Mouse (Mus musculus): ENCODE results near the gene Pnkp. TPM values are rescaled to one million over a fixed set of nuclear protein-coding genes. Genes with fewer than 3 reads are reported as not detected.
"Not testable (repeated sequence)": the region's sequence is repeated elsewhere in the genome, so short reads cannot be mapped to it uniquely, and the experiment has no call there.

Gene Pnkp
- polyA plus RNA-seq, 1 experiment = 48.7 TPM

- Histone ChIP-seq H3K27ac (ENCODE audit: insufficient read depth, low read depth, low read length) (peak overlapping the region; percentile 85; the same call in 1 of the 2 replicates), H3K4me3 (ENCODE audit: insufficient read depth, low read length) (no peak overlapping the region), H3K4me1 (ENCODE audit: control insufficient read depth, insufficient read depth, low read length) (peaks cover 32% of the 10 kb centered on the region)
- TF ChIP-seq POLR2A (IDR thresholded peaks at IDR 0.05; ENCODE audit: borderline replicate concordance, low read depth, low read length) = no peak
- no peak for TF ChIP-seq CTCF (IDR thresholded peaks at IDR 0.05; ENCODE audit: low read depth, low read length)
These were observed 10.2 kb downstream of the Pnkp start for GRCm38 (mm10) chr7:44867010-44867702.

GRCm38 (mm10) chr7:44867802-44868201 lies 10.9 kb downstream of the Pnkp start:
- peak overlapping the region; percentile 81 for H3K4me3 ChIP-seq (ENCODE audit: insufficient read depth, low read length)
- no peak overlapping the region for H3K27ac ChIP-seq (ENCODE audit: insufficient read depth, low read depth, low read length)
- peaks cover 32% of the 10 kb centered on the region for H3K4me1 ChIP-seq (ENCODE audit: control insufficient read depth, insufficient read depth, low read length)
- TF ChIP-seq POLR2A (IDR thresholded peaks at IDR 0.05; ENCODE audit: borderline replicate concordance, low read depth, low read length) = no peak
- TF ChIP-seq CTCF (IDR thresholded peaks at IDR 0.05; ENCODE audit: low read depth, low read length) = no peak

GRCm38 (mm10) chr7:44868465-44868864 lies 11.5 kb downstream of the Pnkp start:
- peak overlapping the region; percentile 81 for H3K4me3 ChIP-seq (ENCODE audit: insufficient read depth, low read length)
- no peak overlapping the region for H3K27ac ChIP-seq (ENCODE audit: insufficient read depth, low read depth, low read length)
- peaks cover 32% of the 10 kb centered on the region for H3K4me1 ChIP-seq (ENCODE audit: control insufficient read depth, insufficient read depth, low read length)
- TF ChIP-seq CTCF (IDR thresholded peaks at IDR 0.05; ENCODE audit: low read depth, low read length) = no peak
- TF ChIP-seq POLR2A (IDR thresholded peaks at IDR 0.05; ENCODE audit: borderline replicate concordance, low read depth, low read length) = no peak

GRCm38 (mm10) chr7:44868919-44869696 lies 12.2 kb downstream of the Pnkp start:
- peak overlapping the region; percentile 81 for H3K4me3 ChIP-seq (ENCODE audit: insufficient read depth, low read length)
- H3K4me1 ChIP-seq (ENCODE audit: control insufficient read depth, insufficient read depth, low read length) = peaks cover 32% of the 10 kb centered on the region
- TF ChIP-seq POLR2A (IDR thresholded peaks at IDR 0.05; ENCODE audit: borderline replicate concordance, low read depth, low read length) = no peak
- TF ChIP-seq CTCF (IDR thresholded peaks at IDR 0.05; ENCODE audit: low read depth, low read length) = no peak
- H3K27ac ChIP-seq (ENCODE audit: insufficient read depth, low read depth, low read length) = peak overlapping the region; percentile 64

GRCm38 (mm10) chr7:44869697-44870528 lies 13.0 kb downstream of the Pnkp start, which contains the start of gene Ptov1:
TSS of gene Ptov1 (minus strand) at chr7:44869788.
- H3K4me1 ChIP-seq (ENCODE audit: control insufficient read depth, insufficient read depth, low read length) = peaks cover 30% of the 10 kb centered on the region
- TF ChIP-seq POLR2A (IDR thresholded peaks at IDR 0.05; ENCODE audit: borderline replicate concordance, low read depth, low read length) (no peak), CTCF (IDR thresholded peaks at IDR 0.05; ENCODE audit: low read depth, low read length) (no peak)
- peak within 1 kb of the TSS; percentile 64 for H3K27ac ChIP-seq (ENCODE audit: insufficient read depth, low read depth, low read length)
- peak within 1 kb of the TSS; percentile 81 for H3K4me3 ChIP-seq (ENCODE audit: insufficient read depth, low read length)

- H3K4me1 ChIP-seq (ENCODE audit: control insufficient read depth, insufficient read depth, low read length) = peaks cover 23% of the 10 kb centered on the region
- TF ChIP-seq POLR2A (IDR thresholded peaks at IDR 0.05; ENCODE audit: borderline replicate concordance, low read depth, low read length) (no peak), CTCF (IDR thresholded peaks at IDR 0.05; ENCODE audit: low read depth, low read length) (no peak)
- H3K4me3 ChIP-seq (ENCODE audit: insufficient read depth, low read length) = no peak overlapping the region
- no peak overlapping the region for H3K27ac ChIP-seq (ENCODE audit: insufficient read depth, low read depth, low read length)
These were observed 13.7 kb downstream of the Pnkp start for GRCm38 (mm10) chr7:44870614-44871013.

GRCm38 (mm10) chr7:44871181-44871580 lies 14.2 kb downstream of the Pnkp start:
- Histone ChIP-seq H3K4me3 (ENCODE audit: insufficient read depth, low read length) (no peak overlapping the region), H3K27ac (ENCODE audit: insufficient read depth, low read depth, low read length) (no peak overlapping the region), H3K4me1 (ENCODE audit: control insufficient read depth, insufficient read depth, low read length) (peaks cover 18% of the 10 kb centered on the region)
- no peak for TF ChIP-seq POLR2A (IDR thresholded peaks at IDR 0.05; ENCODE audit: borderline replicate concordance, low read depth, low read length)
- TF ChIP-seq CTCF (IDR thresholded peaks at IDR 0.05; ENCODE audit: low read depth, low read length) = no peak

- H3K4me1 ChIP-seq (ENCODE audit: control insufficient read depth, insufficient read depth, low read length) = peaks cover 13% of the 10 kb centered on the region
- H3K4me3 ChIP-seq (ENCODE audit: insufficient read depth, low read length); H3K27ac ChIP-seq (ENCODE audit: insufficient read depth, low read depth, low read length): not testable (repeated sequence)
These were observed 14.8 kb downstream of the Pnkp start for GRCm38 (mm10) chr7:44871774-44872173.

GRCm38 (mm10) chr7:44877833-44878232 lies 20.9 kb downstream of the Pnkp start:
- Histone ChIP-seq H3K4me3 (ENCODE audit: insufficient read depth, low read length) (no peak overlapping the region), H3K27ac (ENCODE audit: insufficient read depth, low read depth, low read length) (no peak overlapping the region), H3K4me1 (ENCODE audit: control insufficient read depth, insufficient read depth, low read length) (no peaks in the 10 kb centered on the region)
- TF ChIP-seq POLR2A (IDR thresholded peaks at IDR 0.05; ENCODE audit: borderline replicate concordance, low read depth, low read length) (no peak), CTCF (IDR thresholded peaks at IDR 0.05; ENCODE audit: low read depth, low read length) (no peak)
